Mouse (Mus musculus) ES-Bruce4 (cell line): ENCODE data around the gene Itgb3. TPM values are rescaled to one million over a fixed set of nuclear protein-coding genes. Genes with fewer than 3 reads are reported as not detected.
"Not testable (repeated sequence)": the region's sequence is repeated elsewhere in the genome, so short reads cannot be mapped to it uniquely, and the experiment has no call there.

Experiments
- H3K27ac ChIP-seq: 2 replicates; pipeline ENCODE4 v1.5.1; 2012; ENCODE audit warnings: low read length, inconsistent platforms; ENCODE audit not compliant: insufficient read depth
- H3K27me3 ChIP-seq: 2 replicates; pipeline ENCODE4 v1.6.1; 2012; ENCODE audit warnings: mild to moderate bottlenecking, low read length, inconsistent platforms; ENCODE audit not compliant: control insufficient read depth, poor library complexity, insufficient read depth, severe bottlenecking
- H3K36me3 ChIP-seq: 2 replicates; pipeline ENCODE4 v1.6.1; 2012; ENCODE audit warnings: inconsistent platforms, mild to moderate bottlenecking, low read length, moderate library complexity; ENCODE audit not compliant: control insufficient read depth, poor library complexity, insufficient read depth, severe bottlenecking
- H3K4me1 ChIP-seq: one replicate; pipeline ENCODE4 v1.8.1; 2011; ENCODE audit warnings: low read length; ENCODE audit not compliant: control insufficient read depth, insufficient read depth
- H3K4me3 ChIP-seq: 2 replicates; pipeline ENCODE4 v1.5.1; 2011; ENCODE audit warnings: low read depth, mild to moderate bottlenecking, low read length
- H3K9ac ChIP-seq: 2 replicates; pipeline ENCODE4 v1.6.1; 2012; ENCODE audit warnings: low read depth, mild to moderate bottlenecking, inconsistent platforms; ENCODE audit not compliant: poor library complexity, severe bottlenecking
- H3K9me3 ChIP-seq: replicated peaks from 2 replicates; pipeline ENCODE4 v1.6.1; 2012; ENCODE audit warnings: mild to moderate bottlenecking, low read length, inconsistent platforms; ENCODE audit not compliant: control insufficient read depth, poor library complexity, insufficient read depth, severe bottlenecking
- CTCF ChIP-seq: IDR thresholded peaks from one replicate; pipeline ENCODE4 v1.8.1; 2011; ENCODE audit warnings: low read depth, low read length
- EP300 ChIP-seq: IDR thresholded peaks from 2 replicates; pipeline ENCODE4 v1.6.1; 2011; ENCODE audit warnings: low read depth, low read length; ENCODE audit not compliant: insufficient read depth
- POLR2A ChIP-seq: IDR thresholded peaks from one replicate; pipeline ENCODE4 v1.8.1; 2011; ENCODE audit warnings: low read length; ENCODE audit not compliant: insufficient read depth
- polyA plus RNA-seq: library from polyadenylated mRNA; stranded (reverse); fragments of >200 nt; gene quantifications from 2 replicates; pipeline ENCODE4 v1.2.4, GENCODE M21; 2011; ENCODE audit warnings: low read depth; ENCODE audit not compliant: missing spikeins, insufficient read depth, insufficient read length

Gene Itgb3
- polyA plus RNA-seq, 1 experiment: 5.1 TPM

- Histone ChIP-seq H3K4me1 (no peaks in the 10 kb centered on the region), H3K27me3 (no peaks in the 10 kb centered on the region), H3K27ac (no peak overlapping the region), H3K4me3 (no peak overlapping the region), H3K36me3 (no peaks in the 10 kb centered on the region), H3K9ac (no peak overlapping the region), H3K9me3 (peaks cover 14% of the 10 kb centered on the region; the same call in 1 of the 2 replicates)
- no peak for TF ChIP-seq CTCF
- TF ChIP-seq POLR2A: no peak
- no peak for TF ChIP-seq EP300
These were observed 41.7 kb upstream of the Itgb3 start for GRCm38 (mm10) chr11:104566097-104566496.

GRCm38 (mm10) chr11:104566796-104567195 is 41.0 kb upstream of the Itgb3 start:
- Histone ChIP-seq H3K27me3 (no peaks in the 10 kb centered on the region), H3K4me3 (no peak overlapping the region), H3K4me1 (no peaks in the 10 kb centered on the region), H3K36me3 (no peaks in the 10 kb centered on the region), H3K27ac (no peak overlapping the region), H3K9ac (no peak overlapping the region), H3K9me3 (peaks cover 14% of the 10 kb centered on the region; the same call in 1 of the 2 replicates)
- TF ChIP-seq POLR2A (no peak), CTCF (no peak), EP300 (no peak)

- H3K9ac ChIP-seq: no peak overlapping the region
- no peaks in the 10 kb centered on the region for H3K4me1 ChIP-seq
- peaks cover 9% of the 10 kb centered on the region; the same call in 1 of the 2 replicates for H3K9me3 ChIP-seq
- H3K4me3 ChIP-seq: no peak overlapping the region
- TF ChIP-seq CTCF (no peak), POLR2A (no peak)
- no peaks in the 10 kb centered on the region for H3K36me3 ChIP-seq
- H3K27me3 ChIP-seq: no peaks in the 10 kb centered on the region
- H3K27ac ChIP-seq: no peak overlapping the region
These were observed 40.1 kb upstream of the Itgb3 start for GRCm38 (mm10) chr11:104567736-104568135.

DNA sequence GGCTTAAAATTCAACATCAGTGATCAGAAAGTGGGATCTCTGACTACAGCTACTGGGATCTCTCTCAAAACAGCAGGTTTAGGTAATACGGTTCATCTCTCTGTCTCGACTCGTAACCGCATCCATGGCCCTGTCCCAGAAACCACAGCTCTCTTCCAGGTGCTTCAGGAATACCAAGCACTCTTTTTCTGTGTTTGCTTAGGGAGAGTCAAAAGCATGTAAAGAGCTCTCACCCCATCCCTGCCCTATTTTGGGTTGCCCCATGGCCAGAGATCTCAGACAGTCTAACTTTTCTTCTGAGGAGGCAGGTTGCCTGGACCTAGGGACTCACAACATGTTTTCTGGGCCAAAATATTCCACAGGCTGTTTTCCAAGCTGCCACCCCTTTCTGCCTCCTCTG is 39.5 kb upstream of the Itgb3 start:
- Histone ChIP-seq H3K9ac (no peak overlapping the region), H3K4me3 (no peak overlapping the region)

DNA sequence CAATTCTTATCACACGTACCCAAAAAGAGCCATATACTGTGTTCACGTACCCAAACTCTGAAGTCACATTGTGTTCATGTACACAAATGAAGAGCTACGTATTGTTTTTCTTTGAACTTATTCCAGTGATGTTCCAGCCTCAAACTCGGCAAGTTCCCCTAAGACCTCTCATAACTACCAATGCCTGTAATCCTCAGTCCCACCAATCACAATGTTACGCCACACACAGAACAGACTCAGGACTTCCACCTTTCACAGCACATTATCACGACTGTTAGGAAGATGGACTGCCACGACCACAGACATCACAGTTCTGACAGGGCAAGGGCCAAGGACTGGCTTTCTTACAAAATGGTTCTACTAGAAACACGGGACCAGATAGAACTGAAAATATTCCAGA is 37.3 kb upstream of the Itgb3 start:
- H3K36me3 ChIP-seq, H3K4me1 ChIP-seq, H3K9ac ChIP-seq: not testable (repeated sequence)

More for the DNA sequence above, 39.5 kb upstream of the Itgb3 start:
- peaks cover 7% of the 10 kb centered on the region; the same call in 1 of the 2 replicates for H3K9me3 ChIP-seq
- H3K4me1 ChIP-seq: no peaks in the 10 kb centered on the region
- no peaks in the 10 kb centered on the region for H3K36me3 ChIP-seq
- TF ChIP-seq EP300: no peak
- TF ChIP-seq CTCF: no peak
- TF ChIP-seq POLR2A: no peak
- H3K27ac ChIP-seq: no peak overlapping the region
- no peaks in the 10 kb centered on the region for H3K27me3 ChIP-seq

DNA sequence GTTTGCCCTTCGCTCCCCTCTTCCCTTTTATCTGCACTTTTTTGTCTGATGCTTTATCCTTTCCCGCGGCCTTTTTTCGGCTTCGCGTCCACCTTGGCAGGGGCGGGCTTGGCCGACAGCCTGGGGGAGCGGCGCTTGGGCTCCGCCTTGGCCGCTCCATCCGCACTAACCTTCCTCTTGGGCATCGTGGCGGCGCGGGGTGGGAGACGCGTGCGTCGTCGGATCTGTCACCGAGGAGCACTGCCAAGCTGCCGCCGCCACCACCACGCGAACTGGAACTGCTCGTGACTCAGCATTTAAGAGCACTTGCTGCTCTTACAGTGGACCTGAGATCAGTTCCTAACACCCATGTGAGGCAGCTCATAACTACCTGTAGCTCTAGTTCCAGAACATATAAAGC is 36.4 kb upstream of the Itgb3 start:
- not testable (repeated sequence) for H3K27ac ChIP-seq, H3K36me3 ChIP-seq, H3K27me3 ChIP-seq, H3K4me1 ChIP-seq, H3K9me3 ChIP-seq
- Histone ChIP-seq H3K4me3 (peak overlapping the region; percentile 64), H3K9ac (peak overlapping the region; percentile 65; the same call in 1 of the 2 replicates)

More for the DNA sequence above, 37.3 kb upstream of the Itgb3 start:
- H3K9me3 ChIP-seq, H3K27ac ChIP-seq, H3K4me3 ChIP-seq, H3K27me3 ChIP-seq: not testable (repeated sequence)

GRCm38 (mm10) chr11:104572091-104572490 is 35.7 kb upstream of the Itgb3 start:
- Histone ChIP-seq H3K4me3 (no peak overlapping the region), H3K9ac (no peak overlapping the region), H3K27me3 (no peaks in the 10 kb centered on the region), H3K9me3 (peaks cover 7% of the 10 kb centered on the region; the same call in 1 of the 2 replicates), H3K27ac (no peak overlapping the region), H3K4me1 (no peaks in the 10 kb centered on the region), H3K36me3 (no peaks in the 10 kb centered on the region)
- TF ChIP-seq POLR2A: no peak
- TF ChIP-seq EP300: no peak
- no peak for TF ChIP-seq CTCF
